In the genomic region with DNA sequence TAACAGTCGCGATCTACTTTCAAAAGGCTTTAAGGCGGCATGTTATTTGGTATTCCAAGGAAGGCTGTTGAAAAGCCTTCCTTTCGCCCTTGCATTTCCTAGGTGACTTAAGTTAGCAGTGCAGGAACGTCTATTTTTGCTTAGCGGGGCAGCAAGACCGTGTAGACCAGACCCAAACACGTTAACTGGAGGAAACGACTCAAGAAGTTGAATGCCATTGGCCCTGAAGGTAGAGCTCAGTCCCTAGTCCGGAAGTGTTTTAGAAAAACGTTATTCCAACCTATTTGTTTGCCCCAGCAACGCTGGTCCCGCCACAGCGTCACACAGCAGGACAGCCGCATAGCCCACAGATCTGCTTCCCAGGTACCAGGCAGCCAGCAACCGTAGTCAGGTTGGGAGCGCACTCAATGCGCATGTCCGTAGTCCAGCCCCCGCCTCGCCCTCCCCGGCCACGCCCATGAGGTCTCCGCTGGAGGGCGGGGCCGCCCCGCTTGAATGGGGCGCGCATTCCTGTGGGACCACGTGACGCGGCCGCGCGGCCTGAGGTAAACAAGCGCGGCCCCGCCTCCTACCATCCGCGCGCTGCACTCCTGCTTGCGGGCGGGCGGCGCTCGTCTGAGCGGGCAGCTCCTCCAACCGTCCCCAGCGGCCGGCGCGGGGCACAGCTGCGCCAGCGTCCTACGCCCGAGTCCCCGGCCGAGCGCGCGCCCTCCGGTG, we compare ENCODE assay signal across 8 mouse cellular contexts. TPM values are rescaled to one million over a fixed set of nuclear protein-coding genes. Genes with fewer than 3 reads are reported as not detected.
DNase-seq lines count a peak whose midpoint lies in the region; ATAC-seq and TF ChIP-seq lines count a peak whose summit lies in the region.

A gene (plus strand): TSS at position 595 of the 717 bp plus-strand sequence.

- peak within 1 kb of the TSS; percentile 92 for H3K4me3 ChIP-seq in bone marrow, adult 2 months (replicated peaks; ENCODE audit: control insufficient read depth, low read depth, low read length)
- H3K4me3 ChIP-seq in embryonic facial prominence, embryonic 14.5 days (ENCODE audit: low read depth, low read length) = peak within 1 kb of the TSS; percentile 79
- peak within 1 kb of the TSS; percentile 74 for H3K4me3 ChIP-seq in limb, embryonic 10.5 days
- peak within 1 kb of the TSS; percentile 78 for H3K4me3 ChIP-seq in midbrain, embryonic 12.5 days

- no peaks in the 10 kb centered on the region for H3K9me3 ChIP-seq in embryonic facial prominence, embryonic 14.5 days (ENCODE audit: control insufficient read depth, low read length)
- no peaks in the 10 kb centered on the region for H3K9me3 ChIP-seq in limb, embryonic 10.5 days (replicated peaks)
- no peaks in the 10 kb centered on the region for H3K9me3 ChIP-seq in midbrain, embryonic 12.5 days

- ATAC-seq in embryonic facial prominence, embryonic 14.5 days (ENCODE audit: low read depth) = peak; percentile 97
- peak; percentile 98 for ATAC-seq in midbrain, embryonic 12.5 days (ENCODE audit: low FRiP score, low read depth)

- WGBS in bone marrow, adult 2 months = under 1% methylated on average over 53 of the region's 62 CpGs
- 1% methylated on average over 19 of the region's 62 CpGs for WGBS in embryonic facial prominence, embryonic 14.5 days
- under 1% methylated on average over 61 of the region's 62 CpGs for WGBS in limb, embryonic 10.5 days
- under 1% methylated on average over 57 of the region's 62 CpGs for WGBS in midbrain, embryonic 12.5 days

- TF ChIP-seq POLR2A in bone marrow, adult 2 months (IDR thresholded peaks at IDR 0.05; ENCODE audit: borderline replicate concordance, control insufficient read depth, low read depth, low read length) = peak; percentile 86

- peak within 1 kb of the TSS; percentile 81 for H3K4me2 ChIP-seq in embryonic facial prominence, embryonic 14.5 days (ENCODE audit: low read depth, low read length)
- H3K4me2 ChIP-seq in midbrain, embryonic 12.5 days (replicated peaks) = peak within 1 kb of the TSS; percentile 84

- H3K36me3 ChIP-seq in embryonic facial prominence, embryonic 14.5 days (ENCODE audit: control insufficient read depth, insufficient read depth, low read length) = no peaks in the 10 kb centered on the region
- no peaks in the 10 kb centered on the region for H3K36me3 ChIP-seq in limb, embryonic 10.5 days
- H3K36me3 ChIP-seq in midbrain, embryonic 12.5 days = no peaks in the 10 kb centered on the region

- no peaks in the 10 kb centered on the region; the same call in 1 of the 2 replicates for H3K4me1 ChIP-seq in bone marrow, adult 2 months (ENCODE audit: control insufficient read depth, insufficient read depth, low read length)
- H3K4me1 ChIP-seq in embryonic facial prominence, embryonic 14.5 days (ENCODE audit: control insufficient read depth, insufficient read depth, low read length) = no peaks in the 10 kb centered on the region
- H3K4me1 ChIP-seq in limb, embryonic 10.5 days = peaks cover 13% of the 10 kb centered on the region; the same call in 1 of the 2 replicates
- H3K4me1 ChIP-seq in midbrain, embryonic 12.5 days = peaks cover 15% of the 10 kb centered on the region

- no peak for TF ChIP-seq CTCF in bone marrow, adult 2 months (IDR thresholded peaks at IDR 0.05; ENCODE audit: control insufficient read depth, insufficient read depth, low read length)

- DNase-seq in embryonic facial prominence, embryonic 14.5 days (ENCODE audit: low spot score) = peak; percentile 98
- DNase-seq in heart, adult 18-20 months = peak; percentile 97
- DNase-seq in kidney, adult 18-20 months = peak; percentile 98
- DNase-seq in limb, embryonic 10.5 days (ENCODE audit: low spot score) = peak; percentile 98
- peak; percentile 97 for DNase-seq in skeletal muscle tissue, adult 2 months (ENCODE audit: low read depth, low spot score)
- DNase-seq in MN1 (ENCODE audit: low spot score) = no peak

- H3K9ac ChIP-seq in embryonic facial prominence, embryonic 14.5 days (ENCODE audit: low read depth, low read length) = peak within 1 kb of the TSS; percentile 76
- H3K9ac ChIP-seq in midbrain, embryonic 12.5 days (replicated peaks) = peak within 1 kb of the TSS; percentile 69

- H3K27me3 ChIP-seq in embryonic facial prominence, embryonic 14.5 days (replicated peaks; ENCODE audit: control insufficient read depth, insufficient read depth, low read length) = peaks cover 24% of the 10 kb centered on the region
- peaks cover 42% of the 10 kb centered on the region for H3K27me3 ChIP-seq in limb, embryonic 10.5 days (ENCODE audit: low read depth, poor library complexity, severe bottlenecking)
- peaks cover 39% of the 10 kb centered on the region for H3K27me3 ChIP-seq in midbrain, embryonic 12.5 days

- peak within 1 kb of the TSS; percentile 99 for H3K27ac ChIP-seq in bone marrow, adult 2 months (ENCODE audit: control insufficient read depth, insufficient read depth, low read depth, low read length, poor library complexity)
- peak within 1 kb of the TSS; percentile 88 for H3K27ac ChIP-seq in embryonic facial prominence, embryonic 14.5 days (replicated peaks; ENCODE audit: low read depth, low read length)
- peak within 1 kb of the TSS; percentile 88 for H3K27ac ChIP-seq in limb, embryonic 10.5 days
- peak within 1 kb of the TSS; percentile 79 for H3K27ac ChIP-seq in midbrain, embryonic 12.5 days (replicated peaks)

RNA-seq across cellular contexts. Expression of the gene that starts here (rescaled TPM):
- polyA plus RNA-seq in bone marrow, adult 2 months (2011; ENCODE audit: insufficient read depth, insufficient read length, low replicate concordance, missing spikeins) = 2.6 TPM in 2 replicates
- 2.5 and 2.9 TPM in 2 replicates for polyA plus RNA-seq in embryonic facial prominence, embryonic 14.5 days (2014; fragmentation: Nextera tagmentation; extraction: Ambion mirVana)
- 10 to 100 TPM; 27.3 to 43.5 TPM for total RNA-seq in heart, adult 18-20 months (2021)
- polyA plus RNA-seq in limb, embryonic 10.5 days (2016; fragmentation: Nextera tagmentation; extraction: Ambion mirVana) = 0.39 and 0.41 TPM in 2 replicates
- 1.4 and 1.6 TPM in 2 replicates for polyA plus RNA-seq in midbrain, embryonic 12.5 days (2016; fragmentation: Nextera tagmentation; extraction: Ambion mirVana)

Comparison
In these comparisons a context has a peak if more than half of its experiments do, and no peak if none do; other contexts are left out.
1. Peak in DNase-seq, H3K4me3 ChIP-seq and H3K27ac ChIP-seq in limb, embryonic 10.5 days; RNA of the gene not detected or under 1 TPM.